Mouse (Mus musculus) thymus, postnatal 36 days (tissue): Measurements from ENCODE around the gene Fam107a.

Experiments
- DNase-seq, 2 experiments: peaks; one replicate each; pipeline ENCODE4 v3.0.0; 2022; ENCODE audit warnings: mixed read lengths in 2 of 2

Fam107a gene

DNA sequence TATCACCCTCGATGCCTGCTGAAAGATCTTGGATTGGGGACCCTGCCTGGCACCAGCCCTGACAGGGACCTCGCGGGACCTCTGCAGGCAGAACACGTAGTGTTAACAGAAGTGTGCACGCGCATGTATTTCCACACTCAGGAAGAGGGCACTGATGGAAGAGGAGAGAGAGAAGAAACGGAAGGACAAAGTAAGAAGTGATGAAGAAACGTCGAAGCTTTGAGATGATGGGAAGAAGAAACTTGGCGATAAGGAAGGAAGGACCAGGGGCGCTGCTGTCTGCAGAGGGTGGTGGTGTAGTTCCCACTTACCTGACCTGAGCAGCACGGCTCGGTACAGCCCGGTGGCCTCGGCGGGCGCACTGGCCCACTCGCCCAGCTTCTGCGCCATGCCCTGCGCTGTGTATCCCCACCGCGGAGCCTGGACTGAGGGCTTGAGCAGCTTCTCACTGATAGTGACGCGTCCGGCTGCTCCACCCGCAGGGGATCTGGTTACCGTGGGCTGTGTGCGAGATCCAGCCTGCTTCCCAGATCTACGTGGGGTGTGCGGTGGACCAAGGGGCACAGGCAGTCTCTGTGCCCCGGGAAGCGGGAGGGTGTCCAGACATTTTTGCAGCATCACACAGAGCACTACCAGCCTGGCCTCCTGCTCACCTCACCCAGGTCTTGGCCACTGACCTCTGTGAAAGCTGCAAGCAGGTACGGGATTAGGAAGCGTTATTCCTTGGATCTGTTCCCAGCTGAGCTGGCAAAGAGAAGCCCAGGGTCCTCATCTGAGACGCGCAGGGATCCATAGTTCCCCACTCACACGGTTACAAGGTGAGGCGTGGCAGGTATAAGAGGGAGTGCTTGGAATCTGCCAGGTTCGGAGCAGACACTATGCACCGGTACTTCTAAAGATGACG, at the start of gene Fam107a:
Gene Fam107a (minus strand): TSS at position 830 of the 904 bp plus-strand sequence.
- no peak for DNase-seq

GRCm38 (mm10) chr14:8367121-8367520, 49.3 kb upstream of the Fam107a start:
- no peak for DNase-seq

DNA sequence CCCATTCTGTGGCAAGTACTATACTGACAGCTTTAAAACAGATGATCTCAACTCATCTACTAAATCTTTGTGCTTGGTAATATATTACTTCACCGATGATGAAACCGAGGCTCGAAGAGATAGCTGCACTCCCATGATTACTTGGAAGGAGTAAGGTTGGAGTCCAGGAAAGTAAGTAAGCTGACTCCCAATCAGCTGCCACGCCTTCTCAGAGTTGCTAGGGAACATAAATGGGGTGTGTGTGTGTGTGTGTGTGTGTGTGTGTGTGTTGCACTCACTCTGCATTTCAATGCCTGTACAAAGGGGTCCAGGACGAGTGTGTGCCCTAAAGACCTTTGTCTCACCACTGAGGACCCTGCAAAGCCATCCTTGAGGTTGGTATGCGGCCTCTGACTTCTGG, 48.0 kb upstream of the Fam107a start:
- no peak for DNase-seq

DNA sequence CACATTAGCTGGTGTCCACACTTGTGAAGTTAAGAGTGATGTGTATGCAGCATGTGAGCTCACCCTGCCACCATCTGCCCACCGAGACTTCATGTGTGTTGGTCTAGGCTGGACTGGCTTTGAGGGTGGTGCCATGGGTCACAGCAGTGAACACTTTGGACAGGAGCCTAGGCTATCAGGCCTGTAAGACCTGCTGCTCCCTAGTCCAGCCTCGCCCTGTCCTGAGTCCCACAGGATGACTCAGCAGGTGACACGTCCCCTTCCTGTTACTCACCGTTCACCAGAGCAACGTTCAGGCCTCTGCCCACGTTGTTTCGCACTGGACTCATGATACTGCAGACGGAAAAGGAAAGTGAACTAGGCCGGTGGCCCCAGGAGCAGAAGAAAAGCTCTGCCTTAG, 39.0 kb upstream of the Fam107a start:
- no peak for DNase-seq

GRCm38 (mm10) chr14:8355999-8356501, 38.2 kb upstream of the Fam107a start:
- DNase-seq: peak; percentile 38 to 57

DNA sequence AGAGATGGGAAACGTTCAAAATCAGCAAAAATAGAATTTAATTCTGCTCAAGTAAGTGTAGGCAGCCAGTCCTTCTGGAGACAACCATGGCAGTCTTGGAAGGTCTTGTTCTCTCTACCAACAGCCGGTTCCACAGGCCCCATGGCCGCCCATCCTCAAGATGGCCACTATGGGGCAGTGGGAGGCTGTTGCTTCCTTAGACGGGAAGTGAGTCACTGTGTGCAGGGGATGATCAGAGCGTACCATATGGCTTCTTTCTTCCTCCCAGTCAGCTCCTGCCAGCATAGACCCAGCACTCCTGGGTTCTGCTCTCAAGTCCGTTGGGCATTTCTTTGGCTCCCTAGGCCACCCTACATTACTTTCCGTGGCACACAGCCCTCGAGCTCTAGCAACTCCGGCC, 31.1 kb upstream of the Fam107a start:
- DNase-seq: no peak

DNA sequence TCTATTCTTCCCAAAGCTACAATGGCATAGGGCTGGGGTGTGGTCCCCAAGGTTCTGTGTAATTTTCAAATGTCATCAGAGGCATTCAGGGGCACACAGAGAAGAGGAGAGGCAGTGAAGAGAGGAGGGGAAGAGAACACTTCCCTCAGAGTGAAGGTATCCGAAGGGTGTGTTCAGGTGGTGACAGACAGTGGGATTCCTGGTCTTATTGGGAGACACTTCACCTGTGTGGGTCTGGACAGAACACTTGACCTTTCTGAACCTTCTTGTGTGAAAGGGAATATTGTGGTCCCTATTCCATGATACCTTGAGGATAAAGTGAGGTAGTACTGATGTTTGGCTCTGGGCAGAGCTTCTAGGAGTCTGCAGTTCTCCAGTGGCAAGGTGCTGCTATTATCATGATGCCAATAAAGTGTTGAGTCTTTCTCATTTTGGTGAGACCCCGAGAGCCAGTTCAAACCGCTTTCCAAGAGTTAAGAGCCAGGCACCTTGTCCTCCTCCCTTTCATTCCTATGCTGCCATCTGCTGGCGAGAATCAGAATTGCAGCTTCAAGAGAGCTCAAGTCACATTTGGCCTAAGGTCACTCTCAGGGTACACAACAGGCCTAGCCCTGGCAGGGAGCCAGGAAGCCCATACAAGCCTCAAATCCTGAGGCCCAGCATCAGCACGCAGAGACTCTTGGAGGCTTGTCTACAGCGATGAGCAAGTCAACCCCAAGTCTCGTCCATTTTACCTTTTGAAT, 28.6 kb upstream of the Fam107a start:
- DNase-seq: peak; percentile 59 to 74

- no peak for DNase-seq
Measured at GRCm38 (mm10) chr14:8345566-8345965, 27.7 kb upstream of the Fam107a start.

DNA sequence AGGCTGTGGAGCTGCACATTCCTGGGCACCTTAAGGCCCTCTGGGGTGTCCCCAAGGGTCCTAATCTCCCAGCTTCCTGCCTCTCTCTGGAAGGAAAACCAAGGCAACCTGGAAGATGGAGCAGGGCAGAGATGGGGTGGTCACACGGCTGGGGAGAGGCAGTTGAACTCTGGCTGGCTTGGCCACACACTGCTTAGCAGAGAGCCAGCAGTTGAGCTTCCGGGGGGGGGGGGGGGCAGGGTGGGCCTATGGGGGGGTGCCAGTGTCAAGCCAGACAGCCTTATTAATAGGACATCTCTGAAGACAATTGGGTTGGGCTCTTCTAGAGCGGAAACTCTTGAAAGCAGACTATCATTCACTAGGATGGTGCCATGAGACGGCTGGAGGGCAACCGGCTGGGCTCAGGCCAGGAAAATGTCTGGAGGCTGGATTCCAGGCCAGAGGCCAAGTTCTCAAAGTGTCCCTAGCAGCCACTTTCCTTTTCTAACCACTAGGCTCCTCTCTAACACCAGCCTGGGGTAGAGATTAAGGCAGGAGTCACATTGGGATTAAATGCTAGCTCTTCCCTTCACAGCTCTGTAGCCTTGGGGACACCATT, 24.8 kb upstream of the Fam107a start:
- DNase-seq: no peak

DNA sequence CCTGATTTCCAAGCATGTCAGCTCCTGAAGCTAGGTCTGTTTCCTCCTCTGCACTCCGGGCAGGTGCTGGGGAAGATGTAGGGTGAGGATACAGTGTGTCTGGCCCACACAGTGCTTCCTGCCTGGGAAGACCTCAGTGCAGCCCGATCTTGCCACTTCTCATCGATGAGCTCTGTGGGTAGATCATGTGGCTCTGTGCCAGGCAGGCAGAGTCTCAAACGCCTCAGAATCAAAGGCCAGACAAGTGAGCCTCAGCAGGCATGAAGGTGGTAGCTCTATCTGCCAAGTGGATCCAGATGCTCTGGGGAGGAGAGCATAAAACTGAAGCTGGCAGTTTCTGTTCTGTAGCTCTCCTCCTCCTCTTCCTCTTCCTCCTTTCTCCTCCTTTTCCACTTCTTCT, 22.4 kb upstream of the Fam107a start:
- no peak for DNase-seq

DNA sequence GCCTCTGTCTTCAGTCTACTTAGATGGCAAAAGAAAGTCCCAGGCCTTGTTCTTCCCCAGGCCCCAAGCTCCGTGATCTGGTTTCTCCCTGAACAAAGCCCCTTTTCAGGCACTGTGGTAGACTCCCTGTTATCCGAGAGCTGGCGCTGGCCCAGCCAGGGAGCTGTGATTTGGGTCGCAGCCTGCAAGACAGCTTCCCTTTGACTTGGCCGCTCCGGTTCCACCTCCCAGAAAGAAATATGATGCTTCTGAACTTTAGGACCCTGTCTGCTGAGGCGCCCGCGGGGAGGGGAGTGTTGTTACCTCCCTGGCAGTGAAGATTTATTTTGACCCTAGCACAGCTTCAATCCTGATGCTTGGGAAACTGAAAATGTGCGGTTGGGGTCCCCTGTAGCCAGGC, 18.1 kb upstream of the Fam107a start:
- no peak for DNase-seq

- DNase-seq: no peak
Measured at GRCm38 (mm10) chr14:8334511-8334910, 16.7 kb upstream of the Fam107a start.

- DNase-seq: no peak
Measured at GRCm38 (mm10) chr14:8332314-8333252, 14.8 kb upstream of the Fam107a start.

DNA sequence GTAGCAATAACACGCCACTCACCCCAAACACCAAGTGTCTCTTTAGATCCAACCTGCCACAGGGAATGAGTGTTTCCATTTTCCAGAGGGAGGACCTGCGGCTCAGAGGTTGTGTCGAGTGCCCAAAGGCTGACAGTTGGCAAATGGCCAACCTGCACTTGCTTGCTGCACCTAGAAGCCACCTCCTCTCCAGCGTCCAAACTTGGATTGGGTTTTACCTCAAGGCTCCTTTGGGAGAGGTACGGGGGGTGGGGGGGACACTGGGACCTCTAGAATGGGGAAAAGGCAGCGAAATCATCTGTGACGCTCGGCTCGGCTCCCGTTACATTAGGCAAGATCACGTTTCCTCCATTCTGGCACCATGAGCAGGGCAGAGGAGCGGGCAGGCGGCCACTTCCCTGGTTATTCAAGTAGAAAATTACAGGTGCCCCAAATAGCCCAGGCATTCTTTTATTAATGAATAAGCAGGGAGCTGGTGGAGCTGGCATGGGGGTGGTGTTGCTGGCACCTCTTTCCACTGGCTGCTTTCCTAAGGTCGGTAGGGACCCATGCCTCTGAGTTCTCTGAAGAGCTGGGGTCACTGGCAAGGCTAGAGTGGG, 13.6 kb upstream of the Fam107a start:
- DNase-seq: no peak

- DNase-seq: no peak
Measured at GRCm38 (mm10) chr14:8330390-8330789, 12.6 kb upstream of the Fam107a start.

DNA sequence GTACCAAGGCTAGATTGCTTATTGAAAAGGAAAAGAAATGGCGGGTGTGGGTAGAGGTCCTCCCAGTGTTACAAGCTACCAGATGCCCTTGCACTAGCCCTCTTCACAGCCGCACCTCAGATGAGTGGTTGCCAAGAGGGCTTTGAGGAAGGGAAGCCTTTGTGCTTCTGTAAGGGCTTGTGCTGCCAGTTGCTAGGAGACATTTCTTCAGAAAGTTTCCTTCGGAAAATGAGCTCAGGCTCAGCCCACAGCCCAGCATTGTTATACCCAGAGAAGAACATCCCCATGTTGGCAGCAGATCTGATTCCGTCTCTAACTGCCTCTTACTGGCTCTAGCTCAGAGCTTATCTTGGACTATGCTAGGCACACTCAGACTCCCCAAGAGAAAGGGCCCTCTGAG, 11.7 kb upstream of the Fam107a start:
- DNase-seq: no peak

- DNase-seq: no peak
Measured at GRCm38 (mm10) chr14:8327371-8327770, 9.5 kb upstream of the Fam107a start.

- no peak for DNase-seq
Measured at GRCm38 (mm10) chr14:8326961-8327360, 9.1 kb upstream of the Fam107a start.

- DNase-seq: no peak
Measured at GRCm38 (mm10) chr14:8325746-8326145, 7.9 kb upstream of the Fam107a start.

GRCm38 (mm10) chr14:8320528-8320927, 2.7 kb upstream of the Fam107a start:
- DNase-seq: no peak

- no peak for DNase-seq
Measured at GRCm38 (mm10) chr14:8316366-8317193, 1.2 kb downstream of the Fam107a start.
